Mouse (Mus musculus): ENCODE results near the gene Apbb1ip.

Apbb1ip gene

DNA sequence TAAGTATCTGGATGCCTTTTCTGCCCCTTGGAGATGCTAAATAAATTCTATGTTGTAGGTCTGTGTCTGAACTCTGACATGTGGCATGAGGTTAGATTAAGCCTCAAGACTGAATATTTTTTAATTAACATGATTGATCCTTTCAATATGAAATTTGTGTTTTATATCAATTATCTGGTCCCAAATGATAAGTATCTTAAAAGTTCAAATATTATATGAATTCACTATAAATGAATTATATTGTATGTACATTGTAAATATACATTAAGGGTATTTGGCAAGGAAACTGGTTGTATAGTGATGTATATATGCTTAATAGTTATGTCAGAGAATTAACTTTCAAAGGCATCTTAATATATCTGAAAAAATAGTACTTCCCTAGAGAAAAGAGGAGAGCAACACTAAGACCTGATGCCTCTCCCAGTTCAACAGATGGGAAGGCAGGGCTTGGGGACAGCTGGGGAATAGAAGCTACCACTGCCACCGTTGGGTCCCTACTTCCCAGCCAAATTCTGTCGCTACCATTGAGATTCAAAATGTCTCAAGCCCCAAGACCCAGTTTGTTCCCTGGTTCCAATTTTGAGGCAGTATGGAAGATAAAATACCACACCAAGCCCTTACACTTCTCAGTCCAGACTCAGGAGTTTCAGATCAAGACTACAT lies 2.8 kb downstream of the Apbb1ip start:
- no peak for DNase-seq

DNA sequence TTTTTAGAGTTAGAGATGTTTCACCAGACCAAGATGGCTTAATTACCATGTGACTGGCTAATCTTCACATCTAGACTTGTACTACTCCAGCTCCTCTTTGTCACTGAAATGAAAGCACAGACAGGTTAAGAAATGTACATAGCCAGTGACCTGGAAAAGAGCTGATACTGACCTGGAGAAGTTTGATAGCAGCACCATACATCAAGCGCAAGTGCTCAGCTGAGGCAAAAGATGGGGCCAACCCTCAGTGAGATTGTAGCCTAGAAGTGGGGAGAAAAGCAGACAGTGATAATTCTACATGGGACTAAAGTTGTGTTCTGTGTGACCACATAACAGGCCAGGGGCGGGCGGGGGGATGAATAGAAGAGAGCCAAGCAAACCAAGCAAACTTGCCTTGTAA lies 3.9 kb downstream of the Apbb1ip start:
- no peak for DNase-seq

DNA sequence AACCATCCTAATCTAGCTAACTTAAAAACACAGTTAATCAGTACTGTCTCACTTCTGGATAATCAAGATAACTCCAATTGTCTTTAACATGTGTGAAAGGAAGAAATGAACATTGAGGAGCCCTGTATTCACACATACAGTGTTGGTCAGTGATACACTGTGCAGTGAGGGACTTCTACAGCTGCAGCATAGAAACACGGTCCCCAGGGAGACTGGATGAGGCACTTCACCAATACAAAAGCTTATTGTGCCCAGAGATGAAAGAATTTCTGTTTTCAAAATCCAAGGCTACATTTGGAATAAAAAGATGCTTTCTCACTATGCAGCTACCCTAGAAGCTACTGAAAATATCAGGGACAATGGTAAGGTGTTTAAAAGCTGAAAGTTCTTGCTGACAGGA lies 7.0 kb downstream of the Apbb1ip start:
- no peak for DNase-seq

DNA sequence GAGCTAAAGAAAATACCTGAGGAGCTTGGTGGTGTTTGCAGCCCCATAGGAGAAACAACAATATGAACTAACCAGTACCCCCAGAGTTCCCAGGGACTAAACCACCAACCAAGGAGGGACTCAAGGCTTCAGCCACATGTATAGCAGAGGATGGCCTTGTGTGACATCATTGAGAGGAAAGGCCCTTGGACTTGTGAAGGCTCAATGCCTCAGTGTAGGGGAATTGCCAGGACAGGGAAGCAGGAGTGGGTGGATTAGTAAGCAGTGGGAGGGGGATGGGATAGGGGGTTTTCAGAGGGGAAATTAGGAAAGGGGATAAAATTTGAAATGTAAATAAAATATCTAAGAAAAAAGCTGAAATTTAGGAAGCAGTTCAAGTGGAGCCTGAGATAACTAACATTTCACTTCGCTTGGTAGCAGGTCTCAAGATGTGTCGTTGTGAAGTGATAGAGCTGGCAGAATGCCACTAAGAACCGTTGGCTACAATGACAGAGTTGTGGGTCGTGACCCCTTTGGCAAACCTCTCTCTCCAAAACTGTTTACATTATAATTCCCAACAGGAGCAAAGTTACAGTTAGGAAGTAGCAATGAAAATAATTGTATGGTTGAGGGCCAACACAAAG lies 7.6 kb downstream of the Apbb1ip start:
- no peak for DNase-seq

DNA sequence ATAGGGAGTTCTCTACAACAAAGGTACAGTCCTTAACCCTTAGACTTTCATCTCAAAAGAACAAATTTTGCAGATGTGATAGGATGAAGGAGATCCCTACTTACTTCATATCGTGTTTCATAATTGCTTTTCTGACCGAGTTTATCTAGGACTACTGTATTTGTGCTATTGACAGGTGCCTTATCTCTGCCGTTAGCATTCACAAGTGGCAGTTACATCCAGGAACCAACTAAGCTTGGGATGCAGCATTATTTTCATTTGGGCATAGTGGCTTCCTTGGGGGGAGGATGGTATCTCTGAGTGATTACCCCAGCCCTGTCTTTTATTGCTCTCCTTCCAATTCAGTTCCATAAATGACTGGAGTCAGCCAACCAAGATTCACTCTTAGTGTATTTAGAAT lies 8.2 kb downstream of the Apbb1ip start:
- DNase-seq: no peak

DNA sequence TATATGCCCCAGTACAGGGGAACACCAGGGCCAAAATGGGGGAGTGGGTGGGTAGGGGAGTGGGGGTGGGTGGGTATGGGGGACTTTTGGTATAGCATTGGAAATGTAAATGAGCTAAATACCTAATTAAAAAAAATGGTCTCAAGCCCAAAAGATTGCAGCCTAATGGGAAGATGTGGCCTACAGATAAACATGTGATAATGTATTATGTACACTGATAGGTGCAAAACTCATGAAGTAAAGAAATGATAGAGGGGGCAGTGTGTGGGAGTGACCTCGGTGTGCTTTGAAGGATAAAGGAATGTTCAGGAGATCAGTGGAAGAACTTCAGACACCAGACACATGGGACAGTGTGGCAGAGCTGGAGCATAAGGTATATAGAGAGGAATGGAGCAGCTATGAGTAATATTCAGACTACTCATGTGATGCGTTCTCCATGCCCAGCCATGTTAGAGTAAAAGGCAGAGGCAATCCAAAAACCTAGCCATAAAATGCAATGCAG lies 9.3 kb downstream of the Apbb1ip start:
- DNase-seq: no peak

DNA sequence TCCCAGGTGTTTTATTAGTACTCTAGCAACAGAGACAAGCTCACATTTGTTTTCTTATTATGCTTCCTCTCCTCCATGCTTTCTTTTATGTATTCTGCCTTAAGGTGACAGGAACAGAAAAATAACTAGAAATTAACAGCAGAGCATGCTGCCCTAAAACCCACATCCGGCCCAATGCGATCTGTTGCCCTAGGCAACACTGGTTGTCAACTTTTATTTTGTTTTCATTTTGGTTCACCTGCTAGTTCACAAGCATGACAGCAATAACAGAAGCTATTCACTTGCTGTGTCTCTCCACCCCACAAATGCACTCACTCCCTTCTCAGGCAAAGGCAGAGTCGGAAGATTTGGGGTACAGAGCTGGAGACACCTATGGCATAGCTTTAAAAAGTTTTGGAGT lies 10.3 kb downstream of the Apbb1ip start:
- peak; percentile 68 for DNase-seq

DNA sequence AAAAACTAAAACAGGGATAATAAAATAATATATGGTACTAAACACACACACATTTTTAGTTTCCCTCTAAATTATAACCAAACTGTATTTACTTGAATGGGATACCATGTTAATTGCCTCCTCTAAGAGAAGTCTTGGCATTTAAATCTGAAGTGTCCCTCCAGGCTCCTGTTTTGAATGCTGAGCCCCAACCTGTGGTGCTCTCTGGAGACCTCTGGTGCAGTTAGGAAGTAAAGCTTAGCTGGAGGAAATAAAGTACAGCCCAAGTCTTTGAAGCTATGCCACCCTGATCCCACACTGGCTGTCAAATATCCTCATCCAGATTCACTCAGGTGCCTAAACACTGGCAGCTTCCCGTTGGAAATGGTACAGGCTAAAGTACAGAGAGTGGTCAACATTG lies 10.9 kb downstream of the Apbb1ip start:
- peak; percentile 34 for DNase-seq

DNA sequence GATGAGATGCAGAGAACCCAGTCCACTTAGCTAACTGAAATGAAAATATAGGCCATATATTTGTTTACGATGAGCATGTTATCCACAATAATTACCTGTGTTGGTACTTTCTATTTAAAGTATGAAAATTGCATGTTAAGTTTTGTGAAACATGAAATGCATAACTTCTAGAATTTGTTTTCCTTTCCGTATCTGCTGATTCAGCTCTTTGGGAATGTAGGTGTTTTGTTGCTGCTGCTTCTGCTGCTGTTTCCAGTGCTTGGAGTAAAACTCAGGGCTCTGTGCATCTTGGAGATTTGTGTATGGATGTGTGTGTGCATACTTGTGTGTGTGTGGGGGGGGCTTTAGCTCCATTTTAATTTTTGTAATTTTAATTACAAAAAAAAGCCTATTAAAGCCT lies 14.8 kb downstream of the Apbb1ip start:
- no peak for DNase-seq

DNA sequence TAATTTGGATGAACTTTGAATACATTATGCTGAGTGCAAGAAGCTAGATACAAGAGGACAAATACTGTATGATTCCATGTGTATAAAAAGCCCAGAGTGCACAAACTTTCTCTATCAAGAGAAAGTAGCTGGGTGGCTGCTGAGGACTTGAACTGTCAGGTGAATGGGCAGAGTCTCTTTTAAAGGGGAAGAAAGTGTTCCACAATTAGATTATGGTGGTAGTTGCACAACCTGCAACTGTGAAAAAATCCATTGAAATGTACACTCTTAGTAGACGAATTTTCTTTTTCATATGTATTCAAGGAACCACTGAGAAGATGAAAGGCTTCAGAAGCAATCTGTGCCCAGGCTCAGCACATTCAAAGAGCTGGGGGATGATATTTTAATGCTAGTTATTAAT lies 15.7 kb downstream of the Apbb1ip start:
- no peak for DNase-seq

DNA sequence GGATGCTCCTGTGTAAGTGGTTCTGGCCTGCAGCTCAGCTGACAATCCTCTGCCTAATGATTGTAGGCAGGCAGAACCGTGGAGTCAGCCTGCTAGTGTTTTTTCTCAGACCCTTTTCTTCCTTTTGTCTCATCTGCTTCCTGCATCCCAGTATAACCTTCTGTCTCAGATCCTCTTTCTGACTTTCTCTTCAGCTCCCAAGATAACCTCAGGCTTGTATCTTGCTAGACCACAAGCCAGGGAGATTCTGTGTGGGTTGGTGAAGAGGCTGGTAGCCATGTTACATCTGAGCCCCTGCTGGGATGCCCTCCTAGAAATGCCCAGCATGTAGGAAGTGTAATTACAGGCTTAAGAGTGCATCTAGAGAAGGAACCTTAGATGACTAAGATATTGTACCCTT lies 16.5 kb downstream of the Apbb1ip start:
- DNase-seq: no peak

DNA sequence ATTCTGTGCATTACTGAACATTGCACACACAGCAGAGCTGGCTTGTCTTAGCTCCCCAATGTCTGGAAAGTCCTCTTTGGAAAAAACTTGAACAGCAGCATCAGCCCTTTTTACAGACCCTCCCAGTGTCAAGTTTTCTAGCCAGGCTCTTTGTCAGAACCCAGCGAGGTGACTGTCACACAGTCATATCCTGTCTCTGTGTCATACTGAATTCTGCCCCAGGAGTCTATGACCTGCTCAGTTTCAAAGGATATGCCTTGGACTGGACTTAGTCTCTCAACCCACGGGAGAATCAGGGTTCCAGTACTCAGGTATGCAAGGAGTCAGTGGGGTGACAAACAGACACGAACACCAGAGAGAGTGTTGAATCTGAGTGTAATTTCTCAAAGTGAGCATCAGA lies 21.2 kb downstream of the Apbb1ip start:
- DNase-seq: no peak

DNA sequence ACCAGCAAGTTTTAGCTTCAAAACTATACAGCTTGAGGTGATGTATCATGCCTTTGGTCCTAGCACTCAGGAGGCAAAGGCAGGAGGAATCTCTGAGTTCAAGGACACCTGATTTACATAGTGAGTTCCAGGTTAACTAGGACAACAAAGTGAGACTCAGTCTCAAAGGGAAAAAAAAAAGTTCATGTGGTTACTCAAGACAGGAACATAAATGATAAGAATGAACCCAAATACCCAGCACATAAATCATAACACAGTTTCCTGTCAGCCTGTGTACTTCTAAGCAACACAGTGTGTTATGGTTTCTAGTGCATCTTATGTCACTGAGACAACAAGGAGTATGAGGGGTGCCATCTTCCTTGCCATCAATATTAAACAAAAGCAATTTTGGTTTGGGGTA lies 22.6 kb downstream of the Apbb1ip start:
- DNase-seq: no peak

DNA sequence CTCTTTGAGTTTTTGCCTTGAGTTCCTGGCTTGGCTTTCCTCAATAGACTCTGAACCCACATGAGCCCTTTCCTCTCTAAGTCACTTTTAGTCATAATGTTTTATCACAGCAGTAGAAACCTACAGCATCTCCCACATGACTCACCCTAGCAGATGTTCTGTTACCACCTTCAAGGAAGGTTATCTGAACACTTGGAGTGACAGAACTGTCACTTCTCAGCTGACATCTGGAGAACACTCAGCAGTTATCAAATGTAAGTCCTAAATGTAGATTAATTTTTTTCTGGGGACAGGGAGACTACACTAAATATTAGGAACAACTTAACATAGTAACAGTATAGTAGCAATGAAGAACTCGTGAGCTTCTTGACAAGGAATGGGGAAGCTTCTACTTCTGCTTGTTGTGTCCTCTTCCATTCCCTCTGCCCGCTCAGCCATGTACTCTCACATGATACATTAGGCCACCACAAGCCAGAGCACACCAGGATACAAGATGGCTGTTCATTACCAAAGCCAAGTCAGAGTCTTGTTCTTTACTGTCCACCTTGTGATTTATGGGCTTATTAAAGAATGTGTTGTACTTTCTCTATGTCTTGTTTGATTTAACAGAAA lies 25.6 kb downstream of the Apbb1ip start:
- no peak for DNase-seq

DNA sequence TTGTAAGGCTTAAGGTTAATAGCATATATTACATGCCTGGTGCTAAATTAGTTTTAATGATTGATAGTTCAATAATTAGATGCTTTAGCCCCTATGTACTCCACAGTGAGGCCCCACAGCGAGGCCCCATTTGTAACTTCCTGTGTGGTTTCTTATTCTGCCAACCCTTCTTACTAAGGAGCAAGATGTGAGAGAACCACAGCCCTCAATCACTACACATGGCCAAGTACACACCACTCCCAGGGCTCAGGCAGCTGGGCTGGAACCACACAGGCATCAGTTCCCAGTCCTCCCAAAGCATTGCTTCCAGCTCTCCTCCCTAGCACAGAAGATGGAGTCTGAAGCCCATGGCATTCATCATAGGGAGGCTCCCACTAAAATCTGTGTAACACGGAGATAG lies 31.7 kb downstream of the Apbb1ip start:
- peak; percentile 61 for DNase-seq

DNA sequence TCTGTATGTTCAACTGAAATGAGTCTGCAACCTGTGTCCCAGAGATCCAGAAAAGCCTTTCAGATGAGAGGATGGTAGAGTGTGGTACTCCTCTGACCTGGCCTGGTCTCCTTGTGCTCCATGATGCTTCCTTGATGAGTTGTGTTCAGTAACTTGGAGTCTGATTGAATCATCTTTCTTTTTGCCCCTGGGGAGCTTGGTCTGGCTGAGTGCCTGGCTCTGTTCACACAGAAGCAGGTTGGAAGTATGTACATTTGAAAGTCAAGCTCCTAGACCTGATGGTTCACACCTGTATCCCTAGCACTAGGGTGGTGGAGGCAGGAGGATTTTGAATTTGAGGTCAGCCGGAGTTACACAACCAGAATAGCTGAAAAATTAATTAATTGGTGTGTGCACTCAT lies 32.7 kb downstream of the Apbb1ip start:
- peak; percentile 27 for DNase-seq

DNA sequence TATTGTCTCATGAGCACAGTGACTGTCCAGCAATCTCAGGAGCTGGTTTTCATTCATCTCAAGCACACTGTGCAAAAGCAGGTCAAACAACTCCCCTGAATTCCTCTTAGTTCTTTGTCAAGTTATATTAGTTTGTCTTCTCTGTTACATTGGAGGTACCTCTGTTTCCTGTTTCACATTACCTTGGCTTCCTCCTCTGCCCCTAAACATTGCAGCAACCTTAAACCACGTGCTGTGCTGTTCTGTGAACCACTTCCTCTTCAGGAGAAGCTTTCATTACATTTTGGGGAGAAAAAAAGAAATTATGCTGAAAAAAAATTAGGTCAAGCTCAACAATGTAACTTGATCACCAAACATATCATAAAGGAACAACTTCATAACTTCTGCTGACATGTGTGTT lies 33.4 kb downstream of the Apbb1ip start:
- DNase-seq: peak; percentile 47

DNA sequence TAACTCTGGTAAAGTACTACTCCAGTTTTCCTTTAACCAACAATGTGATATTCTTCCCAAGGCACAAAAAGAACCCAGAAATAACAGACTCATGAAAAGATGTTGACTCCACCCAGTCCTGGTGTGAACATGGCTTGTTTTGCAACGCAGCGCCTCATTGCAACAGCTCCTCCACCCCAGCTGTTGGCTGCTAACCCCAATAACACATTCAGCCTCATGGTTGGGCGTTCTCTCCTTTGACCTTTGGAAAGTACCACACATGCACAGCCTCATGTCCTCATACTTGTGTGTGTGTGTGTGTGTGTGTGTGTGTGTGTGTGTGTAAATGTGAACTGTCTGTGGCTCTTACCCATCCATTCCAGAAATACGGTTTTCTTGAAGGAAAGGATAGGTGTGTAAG lies 37.0 kb downstream of the Apbb1ip start:
- peak; percentile 44 for DNase-seq

DNA sequence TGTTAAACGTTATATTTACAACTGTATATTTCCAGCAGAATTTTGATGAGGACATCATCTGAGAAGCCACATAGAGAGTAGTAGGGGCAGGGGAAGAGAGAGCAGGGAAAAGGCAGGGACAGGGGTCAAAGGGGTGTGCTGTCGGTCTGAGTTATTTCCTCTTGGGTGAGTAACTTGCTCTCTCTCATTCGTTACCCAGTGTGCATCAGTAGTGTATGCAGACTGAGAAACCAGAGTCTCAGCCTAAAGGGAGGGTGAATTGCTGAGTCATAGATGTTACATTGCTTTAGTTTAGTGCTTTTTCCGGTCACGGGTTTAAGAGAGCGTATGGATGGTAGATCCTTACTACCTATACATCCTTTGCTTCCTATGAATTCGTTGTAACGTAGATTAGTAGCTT lies 37.6 kb downstream of the Apbb1ip start:
- no peak for DNase-seq

DNA sequence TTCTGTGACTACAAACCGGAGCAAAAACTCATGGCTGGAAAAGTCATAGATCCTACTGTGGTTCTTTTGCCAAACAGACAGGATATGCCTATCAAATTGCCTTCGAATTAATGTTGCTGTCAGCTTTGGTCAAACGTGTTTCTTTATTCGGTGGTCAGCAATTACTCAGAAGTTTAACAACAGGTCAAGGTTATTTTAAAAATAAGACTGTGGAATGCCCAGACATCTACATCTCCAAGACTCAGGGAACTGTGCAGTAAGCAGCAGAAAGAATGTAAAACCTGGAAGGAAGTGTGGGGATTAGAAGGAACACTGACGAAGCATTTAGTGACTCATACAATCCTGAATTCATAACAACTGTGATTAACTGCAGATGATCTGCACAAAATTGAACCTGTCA lies 40.0 kb downstream of the Apbb1ip start:
- DNase-seq: no peak

DNA sequence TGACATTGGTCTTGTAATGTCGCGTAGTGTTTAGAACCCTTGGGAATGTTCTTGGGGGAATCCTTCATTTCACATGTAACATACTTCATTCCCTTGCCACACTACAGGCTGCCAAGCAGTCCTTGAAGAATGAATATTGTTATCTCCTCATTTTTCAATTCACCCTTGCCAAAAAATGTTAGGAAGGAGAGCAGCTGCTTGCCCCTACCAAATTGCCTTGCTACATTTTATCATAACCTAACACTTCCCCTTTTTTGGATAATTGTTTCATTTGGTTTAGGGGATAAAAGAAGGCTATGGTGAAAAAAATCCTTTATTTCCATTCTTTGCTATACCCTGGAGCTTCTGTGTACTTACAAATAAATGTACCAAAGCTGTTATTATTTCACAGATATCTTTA lies 41.8 kb downstream of the Apbb1ip start:
- no peak for DNase-seq

DNA sequence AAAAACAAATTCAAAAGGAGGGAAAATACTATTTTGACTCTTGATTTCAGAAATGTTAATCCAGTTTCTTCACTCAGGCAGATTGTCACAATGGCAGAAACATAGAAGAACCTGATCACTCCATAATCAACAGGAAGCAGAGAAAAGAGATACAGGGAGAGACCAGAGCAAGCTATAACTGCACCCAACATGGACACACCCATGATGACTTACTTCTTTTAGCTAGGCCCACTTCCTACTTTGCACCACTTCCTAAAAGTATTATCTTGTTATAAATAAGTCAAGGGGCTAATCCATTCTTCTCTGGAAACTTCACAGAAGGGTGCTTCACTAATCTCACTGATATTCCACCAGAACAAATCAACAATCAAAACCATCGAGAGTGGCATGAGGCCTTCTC lies 42.3 kb downstream of the Apbb1ip start:
- DNase-seq: no peak

DNA sequence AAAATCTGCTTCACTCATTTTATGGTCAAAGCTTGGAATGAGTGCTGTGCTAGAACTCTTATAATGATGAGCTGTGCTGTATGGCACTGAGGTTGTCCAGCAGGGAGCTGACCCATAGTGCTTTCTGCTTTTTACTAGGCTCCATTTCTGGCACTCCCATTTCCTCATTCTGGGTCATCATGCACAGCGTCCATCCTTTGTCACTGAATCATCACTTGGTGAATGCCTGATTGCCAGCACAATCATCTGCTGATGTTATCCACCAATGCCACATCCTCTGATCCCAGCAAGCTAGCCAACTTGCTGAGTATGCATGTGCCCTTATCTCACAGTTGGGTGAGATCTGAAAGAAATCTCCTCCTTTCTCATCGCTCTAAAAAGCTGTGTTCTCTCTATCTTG lies 48.4 kb downstream of the Apbb1ip start:
- no peak for DNase-seq

DNA sequence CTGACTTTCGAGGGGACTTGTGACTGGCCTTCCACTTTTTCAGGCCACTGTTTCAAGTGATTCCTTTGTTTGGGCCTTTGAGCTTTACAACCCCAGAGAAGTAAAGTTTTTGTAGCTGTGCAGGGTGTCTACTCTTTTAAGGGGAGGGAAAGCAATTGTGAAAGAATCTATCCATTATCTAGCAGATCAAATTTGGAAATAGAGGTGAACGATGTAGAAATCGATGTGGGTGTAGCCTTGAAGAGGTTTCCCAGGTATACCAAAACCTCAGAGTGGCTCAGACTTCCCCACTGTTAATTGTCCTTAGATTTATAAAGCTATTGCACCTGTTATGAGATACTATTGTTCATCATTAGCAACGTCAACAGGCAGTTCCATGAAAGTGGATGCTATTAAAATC lies 71.6 kb downstream of the Apbb1ip start:
- DNase-seq: no peak

DNA sequence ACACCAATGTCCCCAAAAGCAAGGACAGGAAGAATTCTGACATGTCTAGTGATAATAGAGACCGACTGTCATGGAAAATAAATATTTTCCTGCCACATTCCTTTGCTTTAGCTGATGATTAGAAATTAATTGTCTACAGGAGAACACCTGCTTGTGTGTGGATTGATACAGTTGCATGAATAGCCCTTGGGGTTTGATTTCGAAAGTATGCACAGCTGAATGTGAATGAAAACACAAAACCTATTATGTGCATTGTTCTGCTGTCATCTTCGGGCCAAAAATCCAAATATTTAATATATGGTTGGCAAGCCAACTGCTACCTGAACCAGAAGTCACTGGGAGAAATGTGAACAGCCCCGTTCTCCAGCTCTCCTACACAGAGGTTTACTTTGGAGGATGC lies 78.0 kb downstream of the Apbb1ip start:
- no peak for DNase-seq

All from thymus, postnatal 4 days (tissue).